Mouse (Mus musculus): Measurements from ENCODE around the gene Ugt1a5. TPM values are rescaled to one million over a fixed set of nuclear protein-coding genes. Genes with fewer than 3 reads are reported as not detected.
A peak's percentile ranks its signal among the peaks of the same experiment; 100 is the strongest.

Gene Ugt1a5
- polyA plus RNA-seq, 1 experiment from 2014 or later, result not detected

- Histone ChIP-seq H3K9me3 (peaks cover 95% of the 10 kb centered on the region), H3K4me2 (no peak overlapping the region), H3K9ac (no peak overlapping the region), H3K27me3 (no peaks in the 10 kb centered on the region), H3K4me3 (no peak overlapping the region), H3K27ac (no peak overlapping the region), H3K4me1 (no peaks in the 10 kb centered on the region), H3K36me3 (no peaks in the 10 kb centered on the region)
- no peak for ATAC-seq (ENCODE audit: insufficient number of reproducible peaks, insufficient read depth, low FRiP score, low TSS enrichment, low read depth)
- WGBS, result 64% methylated on average over 4 of the region's 4 CpGs
Observed at GRCm38 (mm10) chr1:88234248-88234610, 68.4 kb downstream of the Ugt1a5 start.

GRCm38 (mm10) chr1:88234646-88235045 lies 68.8 kb downstream of the Ugt1a5 start:
- no peaks in the 10 kb centered on the region for H3K36me3 ChIP-seq
- H3K4me2 ChIP-seq, result no peak overlapping the region
- peaks cover 95% of the 10 kb centered on the region for H3K9me3 ChIP-seq
- no peak for ATAC-seq (ENCODE audit: insufficient number of reproducible peaks, insufficient read depth, low FRiP score, low TSS enrichment, low read depth)
- no peaks in the 10 kb centered on the region for H3K27me3 ChIP-seq
- H3K4me3 ChIP-seq, result no peak overlapping the region
- no peak overlapping the region for H3K9ac ChIP-seq
- H3K4me1 ChIP-seq, result no peaks in the 10 kb centered on the region
- 44% methylated on average over 5 of the region's 5 CpGs for WGBS
- H3K27ac ChIP-seq, result no peak overlapping the region

- H3K4me1 ChIP-seq, result no peaks in the 10 kb centered on the region
- no peaks in the 10 kb centered on the region for H3K36me3 ChIP-seq
- H3K9me3 ChIP-seq, result peaks cover 95% of the 10 kb centered on the region
- H3K4me2 ChIP-seq, result no peak overlapping the region
- H3K4me3 ChIP-seq, result no peak overlapping the region
- WGBS, result 60% methylated on average over 11 of the region's 11 CpGs
- ATAC-seq (ENCODE audit: insufficient number of reproducible peaks, insufficient read depth, low FRiP score, low TSS enrichment, low read depth), result peak; percentile 4; the same call in 1 of the 2 replicates
- no peak overlapping the region for H3K27ac ChIP-seq
- H3K27me3 ChIP-seq, result no peaks in the 10 kb centered on the region
- H3K9ac ChIP-seq, result no peak overlapping the region
Observed at GRCm38 (mm10) chr1:88235046-88235893, 69.5 kb downstream of the Ugt1a5 start.

GRCm38 (mm10) chr1:88235894-88236415 lies 70.1 kb downstream of the Ugt1a5 start:
- no peaks in the 10 kb centered on the region for H3K4me1 ChIP-seq
- peaks cover 95% of the 10 kb centered on the region for H3K9me3 ChIP-seq
- no peak overlapping the region for H3K27ac ChIP-seq
- no peaks in the 10 kb centered on the region for H3K27me3 ChIP-seq
- H3K36me3 ChIP-seq, result no peaks in the 10 kb centered on the region
- no peak overlapping the region for H3K9ac ChIP-seq
- no peak overlapping the region for H3K4me3 ChIP-seq
- WGBS, result 57% methylated on average over 4 of the region's 4 CpGs
- no peak for ATAC-seq (ENCODE audit: insufficient number of reproducible peaks, insufficient read depth, low FRiP score, low TSS enrichment, low read depth)
- H3K4me2 ChIP-seq, result no peak overlapping the region

GRCm38 (mm10) chr1:88237311-88237710 lies 71.5 kb downstream of the Ugt1a5 start:
- no peak for ATAC-seq (ENCODE audit: insufficient number of reproducible peaks, insufficient read depth, low FRiP score, low TSS enrichment, low read depth)
- 82% methylated on average over 5 of the region's 5 CpGs for WGBS
- H3K9me3 ChIP-seq, result peaks cover 92% of the 10 kb centered on the region
- H3K4me1 ChIP-seq, result no peaks in the 10 kb centered on the region
- H3K4me2 ChIP-seq, result no peak overlapping the region
- no peaks in the 10 kb centered on the region for H3K36me3 ChIP-seq
- no peak overlapping the region for H3K4me3 ChIP-seq
- no peak overlapping the region for H3K9ac ChIP-seq
- no peaks in the 10 kb centered on the region for H3K27me3 ChIP-seq
- no peak overlapping the region for H3K27ac ChIP-seq

GRCm38 (mm10) chr1:88238771-88239170 lies 73.0 kb downstream of the Ugt1a5 start:
- Histone ChIP-seq H3K9me3 (peaks cover 92% of the 10 kb centered on the region), H3K9ac (no peak overlapping the region), H3K27ac (no peak overlapping the region), H3K27me3 (no peaks in the 10 kb centered on the region), H3K4me1 (no peaks in the 10 kb centered on the region), H3K4me3 (no peak overlapping the region), H3K36me3 (no peaks in the 10 kb centered on the region), H3K4me2 (no peak overlapping the region)
- ATAC-seq (ENCODE audit: insufficient number of reproducible peaks, insufficient read depth, low FRiP score, low TSS enrichment, low read depth), result no peak
- 76% methylated on average over 6 of the region's 6 CpGs for WGBS

- Histone ChIP-seq H3K36me3 (no peaks in the 10 kb centered on the region), H3K9me3 (peaks cover 91% of the 10 kb centered on the region), H3K27me3 (no peaks in the 10 kb centered on the region), H3K4me3 (no peak overlapping the region), H3K4me1 (no peaks in the 10 kb centered on the region), H3K27ac (no peak overlapping the region), H3K9ac (no peak overlapping the region), H3K4me2 (no peak overlapping the region)
- ATAC-seq (ENCODE audit: insufficient number of reproducible peaks, insufficient read depth, low FRiP score, low TSS enrichment, low read depth), result no peak
- WGBS, result 73% methylated on average over 5 of the region's 5 CpGs
Observed at GRCm38 (mm10) chr1:88240072-88240471, 74.3 kb downstream of the Ugt1a5 start.

GRCm38 (mm10) chr1:88240579-88240978 lies 74.8 kb downstream of the Ugt1a5 start:
- Histone ChIP-seq H3K27ac (no peak overlapping the region), H3K27me3 (no peaks in the 10 kb centered on the region), H3K4me1 (no peaks in the 10 kb centered on the region), H3K9ac (no peak overlapping the region), H3K9me3 (peaks cover 91% of the 10 kb centered on the region), H3K36me3 (no peaks in the 10 kb centered on the region), H3K4me3 (no peak overlapping the region), H3K4me2 (no peak overlapping the region)
- peak; percentile 13 for ATAC-seq (ENCODE audit: insufficient number of reproducible peaks, insufficient read depth, low FRiP score, low TSS enrichment, low read depth)
- 69% methylated on average over 4 of the region's 4 CpGs for WGBS

GRCm38 (mm10) chr1:88243861-88244260 lies 78.0 kb downstream of the Ugt1a5 start:
- H3K9me3 ChIP-seq, result peaks cover 92% of the 10 kb centered on the region
- H3K9ac ChIP-seq, result no peak overlapping the region
- no peak overlapping the region for H3K4me3 ChIP-seq
- H3K4me2 ChIP-seq, result no peak overlapping the region
- 61% methylated on average over 5 of the region's 5 CpGs for WGBS
- H3K4me1 ChIP-seq, result no peaks in the 10 kb centered on the region
- H3K36me3 ChIP-seq, result no peaks in the 10 kb centered on the region
- no peak overlapping the region for H3K27ac ChIP-seq
- no peak for ATAC-seq (ENCODE audit: insufficient number of reproducible peaks, insufficient read depth, low FRiP score, low TSS enrichment, low read depth)
- H3K27me3 ChIP-seq, result no peaks in the 10 kb centered on the region

- H3K27ac ChIP-seq, result no peak overlapping the region
- H3K27me3 ChIP-seq, result no peaks in the 10 kb centered on the region
- ATAC-seq (ENCODE audit: insufficient number of reproducible peaks, insufficient read depth, low FRiP score, low TSS enrichment, low read depth), result no peak
- H3K9me3 ChIP-seq, result peaks cover 92% of the 10 kb centered on the region
- H3K9ac ChIP-seq, result no peak overlapping the region
- no peaks in the 10 kb centered on the region for H3K4me1 ChIP-seq
- H3K36me3 ChIP-seq, result no peaks in the 10 kb centered on the region
- H3K4me3 ChIP-seq, result no peak overlapping the region
- H3K4me2 ChIP-seq, result no peak overlapping the region
- 77% methylated on average over 6 of the region's 6 CpGs for WGBS
Observed at GRCm38 (mm10) chr1:88245881-88246280, 80.1 kb downstream of the Ugt1a5 start.

- no peak overlapping the region for H3K4me3 ChIP-seq
- H3K27ac ChIP-seq, result no peak overlapping the region
- H3K27me3 ChIP-seq, result no peaks in the 10 kb centered on the region
- WGBS, result 43% methylated on average over 6 of the region's 6 CpGs
- no peak for ATAC-seq (ENCODE audit: insufficient number of reproducible peaks, insufficient read depth, low FRiP score, low TSS enrichment, low read depth)
- peaks cover 92% of the 10 kb centered on the region for H3K9me3 ChIP-seq
- H3K4me1 ChIP-seq, result no peaks in the 10 kb centered on the region
- no peaks in the 10 kb centered on the region for H3K36me3 ChIP-seq
- no peak overlapping the region for H3K4me2 ChIP-seq
- H3K9ac ChIP-seq, result no peak overlapping the region
Observed at GRCm38 (mm10) chr1:88246386-88246785, 80.6 kb downstream of the Ugt1a5 start.

GRCm38 (mm10) chr1:88247660-88248059 lies 81.8 kb downstream of the Ugt1a5 start:
- H3K36me3 ChIP-seq, result no peaks in the 10 kb centered on the region
- no peaks in the 10 kb centered on the region for H3K4me1 ChIP-seq
- 49% methylated on average over 2 of the region's 2 CpGs for WGBS
- H3K9me3 ChIP-seq, result peaks cover 92% of the 10 kb centered on the region
- H3K27ac ChIP-seq, result no peak overlapping the region
- no peak overlapping the region for H3K4me2 ChIP-seq
- H3K9ac ChIP-seq, result no peak overlapping the region
- no peak overlapping the region for H3K4me3 ChIP-seq
- no peaks in the 10 kb centered on the region for H3K27me3 ChIP-seq
- no peak for ATAC-seq (ENCODE audit: insufficient number of reproducible peaks, insufficient read depth, low FRiP score, low TSS enrichment, low read depth)
